Mouse (Mus musculus) embryo, embryonic 11.5 days (tissue): ENCODE measurements at regions not wholly inside any gene's neighbourhood (a gene's known extent, or its start where the extent isn't known, plus 50 kb on each side); places are given as distances from the start of the nearest gene placed in this dataset.
A peak's percentile ranks its signal among the peaks of the same experiment; 100 is the strongest.
"Not testable (repeated sequence)": the region's sequence is repeated elsewhere in the genome, so short reads cannot be mapped to it uniquely, and the experiment has no call there.

Source experiments
- DNase-seq: peaks from one replicate; pipeline ENCODE4 v3.0.0-alpha.2; 2012; ENCODE audit warnings: low read depth, low spot score

GRCm38 (mm10) chr5:101496924-101497697 lies 167.7 kb downstream of the Nkx6-1 start:
- no peak for DNase-seq

DNA sequence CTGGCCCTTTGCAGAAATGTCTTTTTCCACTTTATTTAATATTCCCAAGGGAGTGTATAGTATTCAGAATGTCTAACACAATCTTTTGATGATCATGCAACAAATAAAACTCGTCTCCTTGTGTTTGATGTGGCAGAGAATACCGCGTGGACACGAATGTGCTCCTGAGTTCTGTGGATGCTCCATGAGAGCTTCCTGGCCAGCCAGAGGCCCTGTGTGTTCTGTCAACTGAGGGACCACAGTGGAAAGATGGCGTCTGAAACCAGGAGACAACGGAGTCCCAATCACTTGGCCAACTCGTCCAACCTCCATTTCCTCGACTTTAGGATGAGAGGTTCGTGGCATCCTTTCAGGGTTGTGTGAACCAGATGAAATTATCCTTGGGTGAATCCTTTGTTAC lies 168.6 kb downstream of the Nkx6-1 start:
- no peak for DNase-seq

GRCm38 (mm10) chr5:101445792-101446191 lies 219.0 kb downstream of the Nkx6-1 start:
- DNase-seq, result no peak

GRCm38 (mm10) chr5:101441782-101442181 lies 223.0 kb downstream of the Nkx6-1 start:
- no peak for DNase-seq

GRCm38 (mm10) chr5:101437666-101438299 lies 227.0 kb downstream of the Nkx6-1 start:
- DNase-seq, result no peak

DNA sequence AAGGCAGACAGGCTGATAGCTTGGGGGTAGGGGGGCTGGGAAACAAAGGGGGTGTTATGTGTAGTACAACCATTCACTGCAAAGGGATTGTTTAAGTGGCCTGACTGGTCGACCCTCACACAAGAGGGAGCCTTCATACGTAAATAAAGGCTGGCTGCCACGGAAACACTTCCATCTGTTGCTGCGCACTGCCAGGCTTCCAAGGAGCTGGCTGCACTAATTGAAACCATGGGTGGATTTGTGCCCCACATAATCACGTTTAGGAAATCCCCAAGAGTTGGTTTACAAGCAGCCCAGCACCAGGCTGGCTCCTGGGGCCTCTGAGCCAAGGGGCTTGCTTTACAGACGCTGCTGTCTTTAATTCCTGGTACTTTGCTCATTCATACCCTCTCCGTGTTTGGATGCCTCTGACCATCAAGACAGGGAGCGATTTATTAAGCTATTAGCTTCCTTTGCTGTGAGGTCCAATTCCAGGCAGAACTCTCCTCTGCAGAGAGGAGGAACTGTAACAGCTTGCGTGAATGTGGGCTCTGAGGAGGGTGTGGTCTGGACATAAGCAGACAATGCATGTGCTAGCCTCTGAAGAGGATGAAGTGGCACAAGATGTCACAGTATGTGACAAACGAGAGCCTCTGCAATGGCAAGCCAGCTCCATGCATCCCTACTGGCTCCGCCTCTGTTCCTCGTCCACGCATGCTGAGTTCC lies 238.6 kb downstream of the Nkx6-1 start:
- DNase-seq, result peak; percentile 59

DNA sequence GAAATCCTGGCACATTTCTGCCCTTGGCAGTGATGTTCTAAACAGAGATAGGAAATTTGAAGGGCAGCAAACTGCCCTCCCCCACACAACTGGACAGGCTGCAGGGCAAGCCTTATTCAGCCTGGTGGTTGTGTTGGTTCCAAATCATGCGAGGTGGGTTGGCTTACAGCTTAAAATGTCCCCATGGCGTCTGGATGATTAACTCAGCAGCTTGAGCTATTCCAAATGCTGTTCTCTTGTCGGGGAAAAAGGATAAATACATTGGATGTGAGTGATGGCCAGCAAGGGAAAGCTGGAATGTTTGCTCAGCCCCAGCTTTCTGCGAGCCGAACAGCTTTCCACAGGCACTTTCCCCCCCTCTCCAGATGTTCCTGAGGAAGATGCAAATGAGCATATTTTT lies 280.5 kb downstream of the Nkx6-1 start:
- no peak for DNase-seq

GRCm38 (mm10) chr5:101381361-101381760 lies 283.4 kb downstream of the Nkx6-1 start:
- no peak for DNase-seq

DNA sequence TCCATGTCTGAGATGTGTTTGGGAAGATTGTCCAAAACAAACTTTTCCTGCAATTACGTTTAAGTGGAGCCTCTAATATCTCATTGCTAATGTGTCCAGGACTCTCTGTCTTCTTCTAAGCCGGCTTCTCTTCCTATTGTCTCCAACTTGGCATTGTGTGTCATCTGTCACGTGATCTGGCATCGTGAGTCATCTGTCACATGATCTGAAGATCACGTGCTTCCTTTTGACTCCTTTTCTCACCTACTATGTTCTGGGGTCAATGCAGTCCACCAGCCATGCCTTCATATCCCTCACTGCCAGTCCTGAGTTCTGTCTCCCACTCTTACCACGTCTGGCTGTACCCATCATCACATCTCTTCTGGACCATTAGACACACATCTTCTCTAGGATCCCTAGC lies 288.1 kb downstream of the Nkx6-1 start:
- DNase-seq, result no peak

- no peak for DNase-seq
These were observed 290.7 kb downstream of the Nkx6-1 start for GRCm38 (mm10) chr5:101374129-101374528.

DNA sequence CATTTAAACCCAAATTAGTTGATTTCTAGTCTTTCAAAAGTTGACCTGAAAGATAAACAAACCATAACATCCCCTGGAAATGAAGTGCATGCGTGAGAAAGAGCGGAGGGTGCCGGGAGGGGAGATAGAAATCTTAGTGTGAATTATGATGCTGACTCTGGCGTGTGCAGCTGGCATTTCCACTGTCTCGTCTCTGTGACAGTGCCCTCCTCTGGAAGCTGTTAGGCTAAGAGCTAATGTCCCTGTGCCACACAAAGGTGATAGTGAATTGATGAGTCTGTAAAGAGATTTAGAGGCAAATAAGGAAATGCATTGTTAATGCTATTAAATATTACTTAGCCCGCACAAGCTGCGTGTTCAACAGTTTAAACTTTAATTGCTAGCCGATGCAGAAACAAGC lies 292.6 kb downstream of the Nkx6-1 start:
- no peak for DNase-seq

GRCm38 (mm10) chr5:101365364-101365763 lies 299.4 kb downstream of the Nkx6-1 start:
- DNase-seq, result peak; percentile 47

DNA sequence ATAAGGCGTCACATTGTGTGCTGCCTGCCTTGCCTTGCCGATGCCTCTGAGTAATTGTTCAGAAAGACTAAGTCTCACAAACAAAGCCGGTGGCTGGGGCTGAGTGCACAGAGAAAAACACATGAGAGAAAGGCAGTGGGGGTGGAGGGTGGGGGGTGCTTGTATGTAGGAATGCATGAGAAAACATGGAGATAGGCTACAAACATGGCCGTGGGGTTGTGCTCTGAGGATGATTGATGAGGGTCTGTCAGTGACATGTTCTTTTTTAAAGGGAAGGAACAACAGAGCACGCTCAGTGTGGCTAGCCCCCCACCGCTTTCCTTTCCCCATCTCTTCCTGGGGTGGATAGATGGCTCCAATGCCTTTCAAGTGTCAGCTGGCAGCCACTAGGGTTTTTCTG lies 304.8 kb downstream of the Nkx6-1 start:
- no peak for DNase-seq

DNA sequence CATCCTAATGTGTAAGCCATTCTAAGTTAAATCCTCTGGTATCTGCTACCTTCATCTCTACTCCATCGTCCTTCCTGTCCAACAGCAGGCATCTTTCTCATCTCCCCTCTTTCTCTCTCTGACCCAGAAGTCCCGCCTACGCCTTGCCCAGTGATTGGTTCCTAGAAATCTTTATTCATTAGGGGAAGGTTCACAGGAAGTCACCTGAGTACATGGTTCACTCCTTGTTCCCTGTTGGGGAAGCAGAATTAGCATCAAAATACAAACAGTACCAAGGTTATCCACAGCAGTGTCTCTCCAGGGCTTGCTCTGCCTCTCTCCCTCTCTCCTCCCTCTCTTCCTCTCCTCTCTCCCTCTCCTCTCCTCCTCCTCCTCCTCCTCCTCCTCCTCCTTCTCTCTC lies 319.4 kb downstream of the Nkx6-1 start:
- DNase-seq, result no peak

DNA sequence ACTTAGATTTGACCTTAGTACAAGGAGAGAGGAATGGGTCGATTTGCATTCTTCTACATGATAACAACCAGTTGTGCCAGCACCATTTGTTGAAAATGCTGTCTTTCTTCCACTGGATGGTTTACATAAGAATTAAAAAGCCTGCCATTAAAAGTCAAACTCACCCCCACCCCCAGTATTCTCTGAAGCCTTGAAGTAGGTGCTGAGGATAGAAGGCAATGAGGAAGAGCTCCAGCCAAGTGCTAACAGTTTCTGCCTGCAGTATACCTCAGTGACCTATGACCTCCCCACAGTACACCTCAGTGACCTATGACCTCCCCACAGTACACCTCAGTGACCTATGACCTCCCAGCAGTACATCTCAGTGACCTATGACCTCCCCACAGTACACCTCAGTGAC lies 328.4 kb downstream of the Nkx6-1 start:
- DNase-seq, result not testable (repeated sequence)

- DNase-seq, result no peak
These were observed 333.0 kb downstream of the Nkx6-1 start for GRCm38 (mm10) chr5:101331825-101332224.

DNA sequence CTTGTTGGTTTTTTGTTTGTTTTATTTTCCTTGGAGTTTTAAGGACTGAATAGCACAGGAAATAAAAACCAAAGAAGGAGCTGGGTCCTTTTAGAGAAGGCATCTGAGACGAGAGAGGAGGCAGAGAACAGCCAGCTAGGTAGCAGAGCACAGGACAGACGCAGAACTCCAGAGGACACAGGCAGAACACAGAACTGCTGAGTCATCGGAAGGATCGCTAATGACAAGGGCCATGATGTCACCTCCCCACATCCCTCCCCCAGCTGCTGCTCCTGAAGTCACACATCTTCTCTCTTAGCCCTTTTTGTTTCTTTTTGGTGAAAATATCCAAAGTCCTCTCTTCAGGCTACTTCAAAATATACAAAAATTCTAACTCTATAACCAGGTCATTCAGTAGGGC lies 338.7 kb downstream of the Nkx6-1 start:
- DNase-seq, result no peak

- DNase-seq, result peak; percentile 31
These were observed 341.5 kb downstream of the Nkx6-1 start for GRCm38 (mm10) chr5:101323041-101323950.

- no peak for DNase-seq
These were observed 364.8 kb downstream of the Nkx6-1 start for GRCm38 (mm10) chr5:101299986-101300385.

DNA sequence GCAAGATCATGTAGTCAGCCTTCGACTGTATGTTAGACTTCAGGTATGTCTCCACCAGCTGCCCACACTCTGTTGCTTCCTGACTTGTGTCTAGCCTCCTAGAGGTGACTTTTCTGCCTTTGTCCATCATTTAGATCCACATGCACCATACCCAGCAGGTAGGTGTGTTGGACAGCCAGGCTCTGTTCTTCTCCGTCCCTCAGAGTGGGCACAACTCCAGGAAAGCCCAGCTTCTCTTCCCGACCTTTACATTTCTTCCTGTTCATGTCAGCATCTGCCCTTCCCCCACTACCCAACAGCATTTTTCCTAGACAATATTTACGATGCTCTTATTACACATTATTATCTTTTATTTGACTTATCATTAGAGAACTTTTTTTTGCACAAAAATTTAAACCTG lies 366.4 kb downstream of the Nkx6-1 start:
- no peak for DNase-seq

DNA sequence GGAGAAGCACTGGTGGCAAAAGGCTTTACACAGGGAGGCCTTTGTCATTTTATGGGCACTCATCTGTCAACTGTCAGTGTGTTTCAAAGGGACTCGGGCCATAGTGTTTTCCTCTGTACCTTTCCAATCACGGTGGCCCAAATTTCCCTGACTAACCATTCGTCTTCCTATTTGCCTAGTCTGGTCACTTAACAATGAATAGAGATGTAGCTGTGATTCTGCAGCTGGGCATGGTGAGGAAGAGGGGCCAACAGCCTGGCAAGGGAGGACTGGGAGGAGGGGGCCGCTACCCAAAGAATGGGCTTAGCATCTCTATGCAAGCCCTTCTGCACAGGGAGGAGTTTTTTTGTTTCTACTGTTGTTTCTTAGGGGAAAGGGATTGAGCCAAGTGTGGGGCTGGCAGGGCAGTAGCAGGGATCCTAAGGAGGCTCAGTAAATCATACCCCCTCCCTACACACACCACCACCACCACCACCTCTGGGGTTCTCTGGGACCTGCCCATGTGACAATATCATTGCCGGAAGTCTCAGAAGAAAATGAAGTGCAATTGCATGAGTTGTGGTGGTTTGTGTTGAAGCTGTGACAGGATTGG lies 367.2 kb downstream of the Nkx6-1 start:
- DNase-seq, result peak; percentile 9
